8 mouse cellular contexts compared by ENCODE assay signal in the genomic region with DNA sequence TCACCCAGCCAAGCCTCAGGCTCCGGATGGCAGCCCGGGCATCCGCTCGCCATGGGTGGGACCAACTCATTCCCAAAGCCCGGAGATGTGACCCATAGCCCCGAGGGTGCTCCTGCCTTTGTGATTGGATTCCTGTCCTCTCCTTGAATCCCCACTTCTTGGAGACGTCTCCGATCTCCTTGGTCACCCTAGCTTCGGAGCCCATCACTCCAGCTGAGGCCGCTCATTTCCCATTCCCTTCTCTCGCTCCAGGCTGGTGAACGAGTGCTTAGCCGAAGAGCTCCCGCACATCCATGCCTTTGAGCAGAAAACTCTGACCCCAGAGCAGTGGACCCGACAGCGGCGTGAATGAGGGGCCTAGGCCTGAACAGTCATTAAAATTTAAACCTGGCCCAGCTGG. TPM values are rescaled to one million over a fixed set of nuclear protein-coding genes. Genes with fewer than 3 reads are reported as not detected.
DNase-seq lines count a peak whose midpoint lies in the region; ATAC-seq and TF ChIP-seq lines count a peak whose summit lies in the region.

No protein-coding gene starts in this region.

- H3K27ac ChIP-seq in layer of hippocampus, adult 2 months = peak overlapping the region; percentile 80
- no peak overlapping the region for H3K27ac ChIP-seq in embryonic facial prominence, embryonic 11.5 days (replicated peaks; ENCODE audit: low read depth, low read length)
- peak overlapping the region; percentile 77 for H3K27ac ChIP-seq in hindbrain, postnatal 0 days

- H3K9me3 ChIP-seq in embryonic facial prominence, embryonic 11.5 days (replicated peaks; ENCODE audit: control insufficient read depth, low read length) = no peaks in the 10 kb centered on the region
- no peaks in the 10 kb centered on the region for H3K9me3 ChIP-seq in hindbrain, postnatal 0 days (ENCODE audit: low read length)

- no peak for ATAC-seq in embryonic facial prominence, embryonic 11.5 days (replicated peaks; ENCODE audit: insufficient number of reproducible peaks, low FRiP score, low TSS enrichment, low read depth)
- ATAC-seq in hindbrain, postnatal 0 days = no peak

- H3K4me3 ChIP-seq in layer of hippocampus, adult 2 months = peak overlapping the region; percentile 95
- peak overlapping the region; percentile 85 for H3K4me3 ChIP-seq in embryonic facial prominence, embryonic 11.5 days (ENCODE audit: low read depth, low read length)
- H3K4me3 ChIP-seq in hindbrain, postnatal 0 days (ENCODE audit: low read length) = peak overlapping the region; percentile 69
- peak overlapping the region; percentile 89 for H3K4me3 ChIP-seq in myocyte

- H3K27me3 ChIP-seq in embryonic facial prominence, embryonic 11.5 days (ENCODE audit: control insufficient read depth, insufficient read depth, low read length) = no peaks in the 10 kb centered on the region
- no peaks in the 10 kb centered on the region for H3K27me3 ChIP-seq in hindbrain, postnatal 0 days (ENCODE audit: insufficient read depth, low read length)
- no peaks in the 10 kb centered on the region for H3K27me3 ChIP-seq in myocyte (ENCODE audit: control insufficient read depth, insufficient read depth, insufficient read length)

- no peaks in the 10 kb centered on the region; the same call in 1 of the 2 replicates for H3K36me3 ChIP-seq in embryonic facial prominence, embryonic 11.5 days (replicated peaks; ENCODE audit: control insufficient read depth, insufficient read depth, low read depth, low read length)
- peaks cover 19% of the 10 kb centered on the region for H3K36me3 ChIP-seq in hindbrain, postnatal 0 days (ENCODE audit: insufficient read depth, low read length)
- H3K36me3 ChIP-seq in myocyte (ENCODE audit: control insufficient read depth, insufficient read depth) = no peaks in the 10 kb centered on the region

- 4% methylated on average over 17 of the region's 17 CpGs for WGBS in embryonic facial prominence, embryonic 11.5 days
- WGBS in hindbrain, postnatal 0 days = 2% methylated on average over 17 of the region's 17 CpGs

- TF ChIP-seq CTCF in layer of hippocampus, adult 2 months (conservative IDR thresholded peaks at IDR 0.05) = no peak
- TF ChIP-seq CTCF in hindbrain, postnatal 0 days (IDR thresholded peaks at IDR 0.05; ENCODE audit: low read depth) = no peak

- peaks cover 14% of the 10 kb centered on the region for H3K79me2 ChIP-seq in myocyte (ENCODE audit: control insufficient read depth, insufficient read depth)

- TF ChIP-seq POLR2A in myocyte (IDR thresholded peaks at IDR 0.05; ENCODE audit: insufficient read length, low read depth) = no peak

- H3ac ChIP-seq in myocyte (ENCODE audit: control insufficient read depth, insufficient read length) = peak overlapping the region; percentile 58

- H3K9ac ChIP-seq in embryonic facial prominence, embryonic 11.5 days (replicated peaks; ENCODE audit: low read length) = peak overlapping the region; percentile 90
- H3K9ac ChIP-seq in hindbrain, postnatal 0 days (replicated peaks; ENCODE audit: low read length) = peak overlapping the region; percentile 71

- peaks cover 2% of the 10 kb centered on the region; the same call in 1 of the 2 replicates for H3K4me1 ChIP-seq in embryonic facial prominence, embryonic 11.5 days (ENCODE audit: control insufficient read depth, insufficient read depth, low read length)
- peaks cover 1% of the 10 kb centered on the region; the same call in 1 of the 2 replicates for H3K4me1 ChIP-seq in hindbrain, postnatal 0 days (ENCODE audit: insufficient read depth, low read length)

- peak overlapping the region; percentile 76 for H3K4me2 ChIP-seq in embryonic facial prominence, embryonic 11.5 days (ENCODE audit: low read depth, low read length)
- peak overlapping the region; percentile 75 for H3K4me2 ChIP-seq in hindbrain, postnatal 0 days (ENCODE audit: low read depth, low read length)
- H3K4me2 ChIP-seq in myocyte (ENCODE audit: low read depth) = peak overlapping the region; percentile 86

- no peak for DNase-seq in layer of hippocampus, adult 2 months (ENCODE audit: low spot score in 2 of 2)
- no peak for DNase-seq in layer of hippocampus, postnatal 25 days (ENCODE audit: extremely low spot score in 1 of 2, low spot score in 1 of 2)
- DNase-seq in embryonic facial prominence, embryonic 11.5 days (ENCODE audit: low spot score) = no peak
- no peak for DNase-seq in hindbrain, postnatal 0 days (ENCODE audit: low spot score)
- no peak for DNase-seq in layer of hippocampus, adult 9-11 months
- DNase-seq in embryo, embryonic 11 days = no peak
- no peak for DNase-seq in gastrocnemius, postnatal 14 days

- intact Hi-C loops in gastrocnemius, postnatal 14 days (cut with DNase I; ENCODE audit: low total_unique reads) = no loop called here

TF ChIP-seq in myocyte, 11 proteins besides CTCF, POLR2A, EP300 and RAD21:
- no peak for TF ChIP-seq MYOG (IDR thresholded peaks at IDR 0.05; ENCODE audit: control insufficient read depth in 1 of 3, insufficient read depth in 1 of 3, insufficient read length in 2 of 3, low read depth in 2 of 3)
- TF ChIP-seq MAX (IDR thresholded peaks at IDR 0.05; ENCODE audit: low read depth) = no peak
- TF ChIP-seq CEBPB (IDR thresholded peaks at IDR 0.05; ENCODE audit: insufficient read depth, poor library complexity, severe bottlenecking) = no peak
- no peak for TF ChIP-seq REST (IDR thresholded peaks at IDR 0.05; ENCODE audit: insufficient read depth, insufficient read length)
- TF ChIP-seq MYOD1 (IDR thresholded peaks at IDR 0.05; ENCODE audit: control insufficient read depth in 1 of 3, insufficient read length in 2 of 3, low read depth in 2 of 3) = no peak
- TF ChIP-seq SRF (IDR thresholded peaks at IDR 0.05; ENCODE audit: control insufficient read depth, insufficient read length, low read depth) = no peak
- no peak for TF ChIP-seq POLR2AphosphoS2 (IDR thresholded peaks at IDR 0.05; ENCODE audit: insufficient read length, low read depth)
- TF ChIP-seq TCF3 (IDR thresholded peaks at IDR 0.05; ENCODE audit: insufficient read length, low read depth) = no peak
- TF ChIP-seq E2F4 (IDR thresholded peaks at IDR 0.05; ENCODE audit: insufficient read depth) = no peak
- no peak for TF ChIP-seq TCF12 (IDR thresholded peaks at IDR 0.05; ENCODE audit: insufficient read depth, poor library complexity, severe bottlenecking)
- TF ChIP-seq USF1 (IDR thresholded peaks at IDR 0.05; ENCODE audit: low read depth) = no peak

RNA-seq across cellular contexts. Expression of gene Slx1b, which starts 0.7 kb away (rescaled TPM):
- 10 to 100 TPM; 18.9 to 22.3 TPM for total RNA-seq in layer of hippocampus, adult 2 months (2021)
- total RNA-seq in layer of hippocampus, postnatal 25 days (2021) = 10 to 100 TPM; 16.4 to 19.4 TPM
- polyA plus RNA-seq in embryonic facial prominence, embryonic 11.5 days (2014; fragmentation: Nextera tagmentation; extraction: Ambion mirVana) = 10.0 and 10.4 TPM in 2 replicates
- total RNA-seq in hindbrain, postnatal 0 days (2014; rRNA removed) = 17.0 and 17.6 TPM in 2 replicates
- polyA plus RNA-seq in hindbrain, postnatal 0 days (2015; fragmentation: Nextera tagmentation; extraction: Ambion mirVana) = 8.6 and 9.3 TPM in 2 replicates
- 5.8 TPM for polyA plus RNA-seq in myocyte (2012; fragmentation: generic; extraction: Trizol)
- 1 to 10 TPM; 3.7 to 4.6 TPM for total RNA-seq in gastrocnemius, postnatal 14 days (2021)

RNA-seq across cellular contexts. Expression of gene Bola2, which starts 1.1 kb away (rescaled TPM):
- total RNA-seq in layer of hippocampus, adult 2 months (2021) = 100 to 1,000 TPM; 103 to 112 TPM
- 100 to 1,000 TPM; 104 to 112 TPM for total RNA-seq in layer of hippocampus, postnatal 25 days (2021)
- 143 and 147 TPM in 2 replicates for polyA plus RNA-seq in embryonic facial prominence, embryonic 11.5 days (2014; fragmentation: Nextera tagmentation; extraction: Ambion mirVana)
- 67.1 and 122 TPM in 2 replicates for total RNA-seq in hindbrain, postnatal 0 days (2014; rRNA removed)
- 164 and 172 TPM in 2 replicates for polyA plus RNA-seq in hindbrain, postnatal 0 days (2015; fragmentation: Nextera tagmentation; extraction: Ambion mirVana)
- polyA plus RNA-seq in myocyte (2012; fragmentation: generic; extraction: Trizol) = 79.7 TPM
- 10 to 100 TPM; 40.7 to 41.6 TPM for total RNA-seq in gastrocnemius, postnatal 14 days (2021)

RNA-seq across cellular contexts. Expression of gene Coro1a, which starts 11.3 kb away (rescaled TPM):
- 100 to 1,000 TPM; 130 to 135 TPM for total RNA-seq in layer of hippocampus, adult 2 months (2021)
- total RNA-seq in layer of hippocampus, postnatal 25 days (2021) = 100 to 1,000 TPM; 129 to 139 TPM
- 37.5 and 42.5 TPM in 2 replicates for polyA plus RNA-seq in embryonic facial prominence, embryonic 11.5 days (2014; fragmentation: Nextera tagmentation; extraction: Ambion mirVana)
- 113 and 150 TPM in 2 replicates for total RNA-seq in hindbrain, postnatal 0 days (2014; rRNA removed)
- 88.1 and 93.7 TPM in 2 replicates for polyA plus RNA-seq in hindbrain, postnatal 0 days (2015; fragmentation: Nextera tagmentation; extraction: Ambion mirVana)
- polyA plus RNA-seq in myocyte (2012; fragmentation: generic; extraction: Trizol) = 0.14 TPM
- 1 to 10 TPM; 2.7 to 3.6 TPM for total RNA-seq in gastrocnemius, postnatal 14 days (2021)

RNA-seq across cellular contexts. Expression of gene Sult1a1, which starts 20.1 kb away (rescaled TPM):
- 1 to 10 TPM; 9.1 to 9.4 TPM for total RNA-seq in layer of hippocampus, adult 2 months (2021)
- 10 to 100 TPM in 1 of 2 experiments, 1 to 10 TPM in 1; 9.5 to 11.1 TPM for total RNA-seq in layer of hippocampus, postnatal 25 days (2021)
- 0.15 and 0.70 TPM in 2 replicates for polyA plus RNA-seq in embryonic facial prominence, embryonic 11.5 days (2014; fragmentation: Nextera tagmentation; extraction: Ambion mirVana)
- 22.1 and 34.8 TPM in 2 replicates for total RNA-seq in hindbrain, postnatal 0 days (2014; rRNA removed)
- polyA plus RNA-seq in hindbrain, postnatal 0 days (2015; fragmentation: Nextera tagmentation; extraction: Ambion mirVana) = 19.4 and 22.4 TPM in 2 replicates
- polyA plus RNA-seq in myocyte (2012; fragmentation: generic; extraction: Trizol) = not detected
- 10 to 100 TPM; 20.3 to 45.9 TPM for total RNA-seq in gastrocnemius, postnatal 14 days (2021)

RNA-seq across cellular contexts. Expression of gene Sgf29, which starts 47.2 kb away (rescaled TPM):
- total RNA-seq in layer of hippocampus, adult 2 months (2021) = 10 to 100 TPM; 27.8 to 28.4 TPM
- total RNA-seq in layer of hippocampus, postnatal 25 days (2021) = 10 to 100 TPM; 30.5 to 35.1 TPM
- 51.2 and 53.7 TPM in 2 replicates for polyA plus RNA-seq in embryonic facial prominence, embryonic 11.5 days (2014; fragmentation: Nextera tagmentation; extraction: Ambion mirVana)
- total RNA-seq in hindbrain, postnatal 0 days (2014; rRNA removed) = 35.1 and 36.3 TPM in 2 replicates
- 47.0 and 49.9 TPM in 2 replicates for polyA plus RNA-seq in hindbrain, postnatal 0 days (2015; fragmentation: Nextera tagmentation; extraction: Ambion mirVana)
- polyA plus RNA-seq in myocyte (2012; fragmentation: generic; extraction: Trizol) = 35.3 TPM
- total RNA-seq in gastrocnemius, postnatal 14 days (2021) = 10 to 100 TPM; 23.2 to 24.6 TPM

Comparison
In these comparisons a context has a peak if more than half of its experiments do, and no peak if none do; other contexts are left out.
1. RNA of gene Coro1a, which starts 11.3 kb away (total RNA-seq): 113 to 150 TPM in hindbrain, postnatal 0 days, 129 to 139 TPM in layer of hippocampus, postnatal 25 days and 130 to 135 TPM in layer of hippocampus, adult 2 months; 2.7 to 3.6 TPM in gastrocnemius, postnatal 14 days; every median in the first group is over 10 times any median in the second.
2. Peak in every context shown above with its lines, with median percentiles within 50 percentile points of each other: H3K4me3 ChIP-seq and H3K4me2 ChIP-seq.